Mouse (Mus musculus) forebrain, embryonic 16.5 days (tissue): ENCODE measurements around the gene Rsrc1. TPM values are rescaled to one million over a fixed set of nuclear protein-coding genes. Genes with fewer than 3 reads are reported as not detected.

ENCODE experiments used
- ATAC-seq: fragments of 200-750 bp; cut with Nextera tagmentation; 2 replicates; pipeline ENCODE4 v1.8.0; 2017; ENCODE audit warnings: mild to moderate bottlenecking, moderate library complexity
- H3K27ac ChIP-seq: fragments of 300-500 bp; sonication (generic); 2 replicates; pipeline ENCODE4 v1.5.1; 2014; ENCODE audit warnings: low read length, control low read depth
- H3K27me3 ChIP-seq: fragments of 300-500 bp; sonication (generic); replicated peaks from 2 replicates; pipeline ENCODE4 v1.6.1; 2014; ENCODE audit warnings: low read length; ENCODE audit not compliant: control insufficient read depth, insufficient read depth
- H3K36me3 ChIP-seq: fragments of 300-500 bp; sonication (generic); 2 replicates; pipeline ENCODE4 v1.6.1; 2014; ENCODE audit not compliant: control insufficient read depth, insufficient read depth
- H3K4me1 ChIP-seq: fragments of 300-500 bp; sonication (generic); replicated peaks from 2 replicates; pipeline ENCODE4 v1.6.1; 2014; ENCODE audit warnings: low read length; ENCODE audit not compliant: control insufficient read depth, insufficient read depth
- H3K4me2 ChIP-seq: fragments of 300-500 bp; sonication (generic); 2 replicates; pipeline ENCODE4 v1.6.1; 2014; ENCODE audit warnings: mild to moderate bottlenecking, low read length, control low read depth
- H3K4me3 ChIP-seq: fragments of 300-500 bp; sonication (generic); replicated peaks from 2 replicates; pipeline ENCODE4 v1.5.1; 2014; ENCODE audit warnings: mild to moderate bottlenecking, low read length, control low read depth
- H3K9ac ChIP-seq: fragments of 300-500 bp; sonication (generic); replicated peaks from 2 replicates; pipeline ENCODE4 v1.6.1; 2014; ENCODE audit warnings: low read depth, low read length, control low read depth
- H3K9me3 ChIP-seq: fragments of 300-500 bp; sonication (generic); 2 replicates; pipeline ENCODE4 v1.6.1; 2016; ENCODE audit warnings: low read length; ENCODE audit not compliant: control insufficient read depth
- WGBS: fragments of 180-500 bp; shearing (Covaris S2); extraction: QIAGEN DNeasy Blood & Tissue Kit; methylation state at CpG from one replicate; pipeline ENCODE4 v1.1.7; 2014; 5-methylcytosine and 5-hydroxymethylcytosine counted together
- polyA plus RNA-seq: library from polyadenylated mRNA; unstranded; fragments of >200 nt; fragmentation: Nextera tagmentation; extraction: Ambion mirVana; gene quantifications from 2 replicates; pipeline ENCODE4 v1.2.1, GENCODE M21; 2015

The Rsrc1 gene
- polyA plus RNA-seq, 1 experiment from 2014 or later: 24.3 TPM

GRCm38 (mm10) chr3:66973391-66973943, 7.7 kb upstream of the Rsrc1 start:
- Histone ChIP-seq H3K4me2 (peak overlapping the region; percentile 47), H3K9ac (peak overlapping the region; percentile 38), H3K4me1 (peaks cover 11% of the 10 kb centered on the region), H3K4me3 (peak overlapping the region; percentile 34), H3K36me3 (no peaks in the 10 kb centered on the region), H3K27ac (no peak overlapping the region), H3K27me3 (peaks cover 55% of the 10 kb centered on the region), H3K9me3 (no peaks in the 10 kb centered on the region)
- under 1% methylated on average over 59 of the region's 59 CpGs for WGBS
- peak; percentile 65 for ATAC-seq

DNA sequence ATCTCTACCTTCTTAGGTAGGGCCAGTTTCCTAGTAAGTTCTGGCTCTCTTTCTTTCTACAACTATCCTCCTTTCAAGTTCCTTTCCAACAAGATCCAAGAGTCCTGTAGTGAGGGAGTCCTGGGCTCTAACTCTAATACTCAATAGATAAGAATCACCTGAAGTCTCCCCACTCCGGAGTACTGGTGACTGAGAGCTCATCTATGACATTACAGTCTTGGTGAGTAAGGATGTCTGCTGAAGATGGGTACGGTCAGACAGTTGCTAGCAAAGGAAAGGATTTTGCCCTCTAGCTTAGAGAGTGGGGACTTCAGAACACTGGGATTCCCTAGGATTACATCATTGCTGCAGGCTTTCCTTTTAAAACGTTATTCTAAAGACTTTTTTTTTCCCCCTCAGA, 6.7 kb upstream of the Rsrc1 start:
- Histone ChIP-seq H3K4me3 (no peak overlapping the region), H3K36me3 (no peaks in the 10 kb centered on the region), H3K27ac (no peak overlapping the region), H3K9me3 (no peaks in the 10 kb centered on the region), H3K4me1 (peaks cover 13% of the 10 kb centered on the region), H3K4me2 (no peak overlapping the region), H3K9ac (no peak overlapping the region), H3K27me3 (peaks cover 63% of the 10 kb centered on the region)
- no peak for ATAC-seq
- 10% methylated on average over 3 of the region's 3 CpGs for WGBS

GRCm38 (mm10) chr3:66976889-66977615, 4.1 kb upstream of the Rsrc1 start:
- 3% methylated on average over 13 of the region's 13 CpGs for WGBS
- Histone ChIP-seq H3K4me2 (no peak overlapping the region), H3K4me1 (peaks cover 21% of the 10 kb centered on the region), H3K9me3 (no peaks in the 10 kb centered on the region), H3K9ac (no peak overlapping the region), H3K36me3 (no peaks in the 10 kb centered on the region), H3K4me3 (no peak overlapping the region), H3K27ac (no peak overlapping the region), H3K27me3 (peaks cover 53% of the 10 kb centered on the region)
- ATAC-seq: no peak

- Histone ChIP-seq H3K4me2 (no peak overlapping the region), H3K9ac (no peak overlapping the region), H3K4me3 (no peak overlapping the region), H3K36me3 (no peaks in the 10 kb centered on the region), H3K27ac (no peak overlapping the region), H3K27me3 (peaks cover 54% of the 10 kb centered on the region), H3K4me1 (peaks cover 27% of the 10 kb centered on the region), H3K9me3 (no peaks in the 10 kb centered on the region)
- no peak for ATAC-seq
- 2% methylated on average over 25 of the region's 25 CpGs for WGBS
These were observed 3.3 kb upstream of the Rsrc1 start for GRCm38 (mm10) chr3:66977811-66978456.

DNA sequence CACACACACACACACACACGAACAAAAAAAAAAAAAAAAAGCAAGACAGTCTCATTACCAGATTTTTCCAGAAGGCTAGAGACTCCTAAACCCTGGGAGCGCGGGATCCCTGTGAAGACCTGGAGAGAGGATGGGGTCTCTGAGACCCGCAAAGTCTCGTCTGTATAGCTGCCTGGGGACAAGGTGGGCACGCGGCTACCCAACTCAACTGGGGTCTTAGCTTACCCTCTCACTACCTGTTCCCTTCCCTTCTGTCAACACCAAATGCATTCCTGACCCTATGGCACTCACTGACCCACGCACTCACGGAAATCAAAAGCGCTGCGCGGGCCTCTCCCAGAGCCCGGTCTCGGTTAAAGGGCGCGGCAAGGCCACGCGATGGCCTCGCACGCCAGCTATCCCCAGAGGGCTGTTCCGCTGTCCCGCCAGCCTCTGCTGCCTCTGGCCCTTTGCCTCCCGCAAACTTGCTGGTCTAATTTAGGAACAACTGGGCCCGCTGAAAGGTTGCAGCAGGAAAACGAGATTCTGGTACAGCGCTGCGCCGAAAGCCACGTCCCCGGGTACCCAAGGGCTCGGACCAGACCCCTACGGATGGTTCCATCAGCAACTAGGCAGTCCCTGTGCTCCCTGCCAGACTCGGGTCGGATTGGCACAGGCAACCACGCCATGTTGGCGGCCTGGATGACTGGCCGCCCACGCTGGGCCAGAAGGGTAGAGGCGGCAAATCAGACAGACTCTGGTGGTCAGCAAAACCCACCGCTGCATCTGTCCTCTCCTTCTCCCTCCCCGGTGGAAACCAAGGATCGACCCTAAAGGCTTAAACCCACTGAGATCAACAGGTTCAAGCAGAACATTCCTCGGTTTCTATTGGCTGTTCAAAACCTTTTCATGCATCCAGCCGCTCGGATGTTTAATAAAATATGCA, 2.5 kb upstream of the Rsrc1 start:
- ATAC-seq: peak; percentile 9; the same call in 1 of the 2 replicates
- H3K27me3 ChIP-seq: peaks cover 54% of the 10 kb centered on the region
- no peaks in the 10 kb centered on the region for H3K9me3 ChIP-seq
- no peak overlapping the region for H3K4me2 ChIP-seq
- whole genome bisulfite sequencing: under 1% methylated on average over 45 of the region's 45 CpGs
- peaks cover 21% of the 10 kb centered on the region for H3K4me1 ChIP-seq
- no peak overlapping the region for H3K9ac ChIP-seq
- no peak overlapping the region for H3K27ac ChIP-seq
- no peak overlapping the region for H3K4me3 ChIP-seq
- no peaks in the 10 kb centered on the region for H3K36me3 ChIP-seq

DNA sequence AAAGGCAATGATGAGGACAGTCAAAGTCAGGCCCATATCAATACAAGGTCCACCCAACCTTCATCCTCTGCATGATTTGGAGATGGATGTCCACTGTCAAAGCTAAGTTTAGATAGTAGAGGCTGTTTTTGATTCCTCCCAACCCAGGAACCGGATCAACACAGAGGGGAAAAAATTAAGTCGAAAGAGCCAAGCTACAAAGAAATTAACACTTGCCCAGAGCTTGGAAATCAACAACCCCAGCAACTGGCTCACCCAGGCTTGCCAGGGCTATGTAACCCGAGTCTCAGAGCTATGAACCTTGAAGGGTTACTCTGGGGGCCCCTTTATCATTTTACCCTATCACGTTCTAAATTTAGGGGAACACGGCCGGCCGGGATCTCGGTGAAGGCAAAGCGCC, 1.7 kb upstream of the Rsrc1 start:
- 2% methylated on average over 9 of the region's 9 CpGs for WGBS
- Histone ChIP-seq H3K27ac (no peak overlapping the region), H3K4me2 (no peak overlapping the region), H3K4me3 (no peak overlapping the region), H3K9me3 (no peaks in the 10 kb centered on the region), H3K36me3 (no peaks in the 10 kb centered on the region), H3K9ac (no peak overlapping the region), H3K27me3 (peaks cover 49% of the 10 kb centered on the region), H3K4me1 (peaks cover 20% of the 10 kb centered on the region)
- no peak for ATAC-seq

GRCm38 (mm10) chr3:66980111-66980975, 847 bp upstream of the Rsrc1 start:
- Histone ChIP-seq H3K9ac (no peak overlapping the region), H3K27ac (no peak overlapping the region), H3K9me3 (no peaks in the 10 kb centered on the region), H3K4me3 (peak overlapping the region; percentile 42), H3K36me3 (no peaks in the 10 kb centered on the region), H3K4me2 (peak overlapping the region; percentile 65), H3K27me3 (peaks cover 43% of the 10 kb centered on the region), H3K4me1 (peaks cover 20% of the 10 kb centered on the region)
- 1% methylated on average over 29 of the region's 29 CpGs for WGBS
- no peak for ATAC-seq

GRCm38 (mm10) chr3:66981706-66982105, 516 bp downstream of the Rsrc1 start, which contains the start of gene Shox2:
Shox2 (minus strand) TSS chr3:66981771.
- Histone ChIP-seq H3K36me3 (no peaks in the 10 kb centered on the region), H3K27me3 (peaks cover 39% of the 10 kb centered on the region), H3K4me3 (peak within 1 kb of the TSS; percentile 42), H3K9ac (0 out of 2 replicates have a peak within 1 kb of the TSS, but pooled peaks have one; percentile 8), H3K27ac (no peak within 1 kb of the TSS), H3K4me1 (peaks cover 25% of the 10 kb centered on the region), H3K4me2 (peak within 1 kb of the TSS; percentile 65), H3K9me3 (no peaks in the 10 kb centered on the region)
- ATAC-seq: no peak
- 1% methylated on average over 14 of the region's 15 CpGs for WGBS
